Mouse (Mus musculus) liver, embryonic 14.5 days (tissue): Measurements from ENCODE around the gene Sppl3. TPM values are rescaled to one million over a fixed set of nuclear protein-coding genes. Genes with fewer than 3 reads are reported as not detected.
A peak's percentile ranks its signal among the peaks of the same experiment; 100 is the strongest.
"Not testable (repeated sequence)": the region's sequence is repeated elsewhere in the genome, so short reads cannot be mapped to it uniquely, and the experiment has no call there.

ENCODE experiments used
- ATAC-seq: fragments of 200-750 bp; cut with Nextera tagmentation; 2 replicates; pipeline ENCODE4 v1.8.0; 2017; ENCODE audit warnings: moderate number of reproducible peaks, mild to moderate bottlenecking, moderate library complexity; ENCODE audit not compliant: insufficient read depth
- DNase-seq, 3 experiments: peaks; one replicate each; pipeline ENCODE4 v3.0.0-alpha.2; 2012 to 2013; ENCODE audit warnings: low read depth in 3 of 3, low spot score in 3 of 3
- H3K27ac ChIP-seq: fragments of 300-500 bp; sonication (generic); 2 replicates; pipeline ENCODE4 v1.5.1; 2014; ENCODE audit warnings: moderate library complexity, mild to moderate bottlenecking, control low read depth, inconsistent platforms
- H3K27me3 ChIP-seq: fragments of 300-500 bp; sonication (generic); 2 replicates; pipeline ENCODE4 v1.6.1; 2014; ENCODE audit warnings: mild to moderate bottlenecking, low read length, moderate library complexity; ENCODE audit not compliant: control insufficient read depth, insufficient read depth
- H3K36me3 ChIP-seq: fragments of 300-500 bp; sonication (generic); replicated peaks from 2 replicates; pipeline ENCODE4 v1.6.1; 2014; ENCODE audit warnings: low read depth; ENCODE audit not compliant: control insufficient read depth, insufficient read depth
- H3K4me1 ChIP-seq, 2 experiments: fragments of 200-500 bp in 1 of 2; fragments of 300-500 bp in 1 of 2; sonication (generic) in 1 of 2; replicated peaks; 2 replicates each; pipeline ENCODE4 v1.6.1; 2012 to 2014; ENCODE audit warnings: antibody characterized with exemption in 1 of 2, inconsistent platforms in 1 of 2, low read length in 1 of 2; ENCODE audit not compliant: control insufficient read depth in 2 of 2, insufficient read depth in 2 of 2
- H3K4me2 ChIP-seq: fragments of 300-500 bp; sonication (generic); 2 replicates; pipeline ENCODE4 v1.6.1; 2014; ENCODE audit warnings: low read depth, mild to moderate bottlenecking, control low read depth, moderate library complexity
- H3K4me3 ChIP-seq, 2 experiments: fragments of 200-500 bp in 1 of 2; fragments of 300-500 bp in 1 of 2; sonication (generic) in 1 of 2; 2 replicates each; pipeline ENCODE4 v1.5.1; 2012 to 2014; ENCODE audit warnings: low read depth in 2 of 2, low read length in 2 of 2, mild to moderate bottlenecking in 2 of 2, control low read depth in 1 of 2, inconsistent platforms in 1 of 2, moderate library complexity in 1 of 2; ENCODE audit not compliant: insufficient read depth in 1 of 2
- H3K9ac ChIP-seq: fragments of 300-500 bp; sonication (generic); replicated peaks from 2 replicates; pipeline ENCODE4 v1.6.1; 2014; ENCODE audit warnings: mild to moderate bottlenecking, control low read depth, moderate library complexity
- H3K9me3 ChIP-seq: fragments of 300-500 bp; sonication (generic); 2 replicates; pipeline ENCODE4 v1.6.1; 2016; ENCODE audit warnings: low read length, mixed read lengths; ENCODE audit not compliant: control insufficient read depth
- CTCF ChIP-seq: IDR thresholded peaks from 2 replicates; pipeline ENCODE4 v1.5.1; 2016; ENCODE audit warnings: antibody characterized with exemption, low read depth, control low read depth
- EP300 ChIP-seq: IDR thresholded peaks from 2 replicates; pipeline ENCODE4 v1.6.1; 2016; ENCODE audit warnings: antibody characterized with exemption, low read depth
- WGBS: fragments of 180-500 bp; shearing (Covaris S2); extraction: QIAGEN DNeasy Blood & Tissue Kit; methylation state at CpG from one replicate; pipeline ENCODE4 v1.1.7; 2014; ENCODE audit not compliant: insufficient replicate concordance; 5-methylcytosine and 5-hydroxymethylcytosine counted together
- polyA plus RNA-seq, 2 experiments: library from polyadenylated mRNA; depleted of rRNA in 1 of 2; stranded (reverse) in 1 of 2; unstranded in 1 of 2; fragments of >200 nt; fragmentation: Nextera tagmentation in 1 of 2; extraction: Ambion mirVana in 1 of 2; gene quantifications; 2 replicates each; pipeline versions ENCODE4 v1.2.1 to v1.2.3; 2012 to 2014

Gene Sppl3
- polyA plus RNA-seq, 2 experiments, result 5.4 to 17.2 TPM

DNA sequence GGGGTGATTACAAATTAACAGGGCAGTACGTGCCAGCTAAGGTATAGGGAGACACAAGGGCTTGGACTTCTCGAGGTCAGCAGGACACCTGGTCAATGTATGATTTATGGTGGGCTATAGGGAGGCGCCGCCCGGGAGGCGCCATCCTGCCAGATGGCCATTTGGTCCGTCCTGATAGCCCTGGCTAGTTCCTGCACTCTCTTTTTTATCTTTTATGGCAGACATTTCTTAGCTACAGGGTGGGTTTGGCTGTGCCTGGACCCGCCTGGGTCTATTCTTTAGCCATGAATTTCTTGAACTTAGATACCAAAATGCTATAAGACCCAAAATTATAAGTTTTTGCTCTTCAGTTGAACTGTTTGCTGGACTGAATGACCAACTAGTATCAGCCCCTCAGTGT lies 62.4 kb downstream of the Sppl3 start:
- peaks cover 19% of the 10 kb centered on the region for H3K36me3 ChIP-seq
- peak overlapping the region; percentile 68 for H3K9ac ChIP-seq
- WGBS, result 15% methylated on average over 7 of the region's 8 CpGs
- H3K27me3 ChIP-seq, DNase-seq, H3K9me3 ChIP-seq, ATAC-seq: not testable (repeated sequence)
- TF ChIP-seq EP300, result peak; percentile 82
- H3K4me3 ChIP-seq, result peak overlapping the region; percentile 5 to 23; a peak in 2 of 4 replicates
- H3K4me2 ChIP-seq, result peak overlapping the region; percentile 76
- peaks cover 78 to 79% of the 10 kb centered on the region in 2 experiments for H3K4me1 ChIP-seq
- peak overlapping the region; percentile 93 for H3K27ac ChIP-seq

DNA sequence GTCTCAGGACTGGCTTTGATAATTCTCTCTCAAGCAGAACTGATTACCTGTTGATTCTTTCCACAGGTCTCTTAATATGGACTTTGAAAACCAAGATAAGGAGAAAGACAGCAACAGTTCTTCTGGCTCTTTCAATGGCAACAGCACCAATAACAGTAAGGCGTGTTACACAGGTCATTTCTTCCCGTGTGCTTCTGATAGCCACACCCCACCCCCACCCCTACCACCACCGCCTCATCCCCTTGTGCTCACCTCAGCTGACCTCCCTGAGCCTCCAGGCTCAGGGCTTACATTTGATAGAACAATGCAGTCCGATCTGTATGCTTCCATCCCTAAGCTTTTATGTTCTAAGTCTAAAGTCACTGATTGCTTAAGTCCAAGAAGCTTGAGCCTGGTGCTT lies 63.8 kb downstream of the Sppl3 start:
- peak overlapping the region; percentile 26 for H3K4me2 ChIP-seq
- H3K9me3 ChIP-seq, result no peaks in the 10 kb centered on the region
- TF ChIP-seq CTCF (no peak), EP300 (0 out of 2 replicates have a peak, but pooled peaks have one; percentile 18)
- no peak overlapping the region for H3K4me3 ChIP-seq
- H3K27ac ChIP-seq, result peak overlapping the region; percentile 93
- 35% methylated on average over 4 of the region's 4 CpGs for whole genome bisulfite sequencing
- peak overlapping the region; percentile 40 for H3K9ac ChIP-seq
- H3K4me1 ChIP-seq, result peaks cover 63 to 69% of the 10 kb centered on the region in 2 experiments
- DNase-seq, result no peak
- ATAC-seq, result no peak
- H3K27me3 ChIP-seq, result no peaks in the 10 kb centered on the region
- peaks cover 20% of the 10 kb centered on the region for H3K36me3 ChIP-seq

DNA sequence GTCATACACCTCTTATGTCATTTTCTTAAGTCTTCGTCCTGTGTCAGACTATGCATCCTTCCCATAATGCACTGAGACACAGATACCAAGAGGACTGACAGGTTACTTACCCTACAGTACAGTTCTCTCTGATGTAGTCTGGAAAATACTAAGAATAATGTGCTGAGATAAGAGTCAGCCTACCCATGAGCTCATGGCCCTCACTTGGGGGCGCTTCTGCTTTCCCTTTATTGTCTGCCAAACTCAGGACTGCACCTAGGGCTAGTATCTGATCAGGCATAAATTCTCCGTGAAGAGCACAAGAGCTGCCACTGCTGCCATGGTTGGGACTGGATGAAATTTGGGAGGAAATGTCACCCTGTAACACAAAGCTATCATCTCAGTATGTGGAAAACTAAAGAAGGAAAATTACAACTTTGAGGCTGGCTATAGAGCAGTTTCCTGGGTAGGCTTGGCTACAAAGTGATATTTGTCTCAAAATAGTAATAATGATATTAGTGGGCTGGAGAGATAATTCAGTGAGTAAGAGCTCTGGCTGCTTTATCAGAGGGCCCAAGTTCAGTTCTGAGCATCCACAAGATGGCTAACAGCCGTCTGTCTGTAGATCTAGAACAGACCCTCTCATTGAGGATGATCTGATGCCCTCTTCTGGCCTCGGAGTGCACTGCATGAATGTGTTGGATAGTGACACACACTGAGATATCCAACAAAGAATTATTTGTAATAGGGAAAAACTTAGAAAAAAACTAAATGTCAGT lies 65.4 kb downstream of the Sppl3 start:
- peak overlapping the region; percentile 71 for H3K27ac ChIP-seq
- H3K4me2 ChIP-seq, result peak overlapping the region; percentile 0; the same call in 1 of the 2 replicates
- WGBS, result 34% methylated on average over 5 of the region's 5 CpGs
- H3K36me3 ChIP-seq, result peaks cover 22% of the 10 kb centered on the region
- no peak overlapping the region for H3K4me3 ChIP-seq
- H3K27me3 ChIP-seq, result no peaks in the 10 kb centered on the region
- peak in 2 of 3 experiments; percentile 59 to 69 for DNase-seq
- H3K9ac ChIP-seq, result no peak overlapping the region
- H3K9me3 ChIP-seq, result no peaks in the 10 kb centered on the region
- TF ChIP-seq EP300, result peak; percentile 61
- peak; percentile 90 for TF ChIP-seq CTCF
- H3K4me1 ChIP-seq, result peaks cover 52 to 56% of the 10 kb centered on the region in 2 experiments
- peak; percentile 49; the same call in 1 of the 2 replicates for ATAC-seq

DNA sequence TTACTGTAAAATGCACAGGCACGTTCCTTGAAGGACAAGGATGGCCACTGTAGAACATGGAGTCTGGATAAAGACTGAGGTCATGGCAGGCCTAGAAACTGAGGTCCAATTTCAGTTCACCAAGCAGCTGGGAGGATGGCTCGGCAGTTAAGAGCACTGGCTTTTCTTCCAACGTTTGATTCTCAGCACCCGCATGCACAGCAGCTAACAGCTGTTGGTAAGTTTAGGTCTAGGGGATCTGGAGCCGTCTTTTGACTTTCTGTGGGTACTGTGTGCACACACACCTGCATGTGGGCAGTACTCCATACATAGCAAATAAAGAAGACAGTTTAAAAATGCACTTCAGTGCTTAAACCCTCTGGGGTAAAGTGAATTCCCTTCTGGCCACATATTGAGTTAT lies 70.7 kb downstream of the Sppl3 start:
- no peak overlapping the region for H3K27ac ChIP-seq
- no peak overlapping the region; the same call in 1 of the 2 replicates for H3K9ac ChIP-seq
- peaks cover 41% of the 10 kb centered on the region for H3K36me3 ChIP-seq
- no peaks in the 10 kb centered on the region for H3K27me3 ChIP-seq
- TF ChIP-seq CTCF (no peak), EP300 (no peak)
- H3K4me3 ChIP-seq, result no peak overlapping the region
- ATAC-seq (no peak), DNase-seq (no peak)
- H3K4me2 ChIP-seq, result no peak overlapping the region
- WGBS, result 79% methylated on average over 5 of the region's 5 CpGs
- H3K9me3 ChIP-seq, result no peaks in the 10 kb centered on the region
- H3K4me1 ChIP-seq, result peaks cover 6 to 14% of the 10 kb centered on the region in 2 experiments

DNA sequence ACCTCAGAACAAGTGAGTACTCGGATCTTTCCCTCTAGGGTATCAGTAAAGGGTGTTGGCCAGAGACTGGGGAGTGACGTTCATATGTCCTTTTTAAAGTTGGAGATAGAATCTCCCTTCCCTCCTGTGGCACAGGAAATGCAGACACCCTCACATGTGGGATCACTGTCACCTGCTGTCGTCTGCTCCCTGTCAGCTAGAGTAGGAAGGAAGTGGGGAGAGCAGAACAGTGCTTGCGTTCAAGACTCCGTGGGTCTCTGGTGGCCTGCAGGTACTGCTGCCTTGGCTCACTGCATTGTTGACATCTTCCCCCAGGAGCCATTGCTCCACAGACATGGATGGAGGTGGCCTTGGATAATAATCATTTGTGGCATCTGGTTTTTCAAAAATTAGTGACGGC lies 72.6 kb downstream of the Sppl3 start:
- no peak overlapping the region for H3K4me2 ChIP-seq
- no peaks in the 10 kb centered on the region for H3K9me3 ChIP-seq
- H3K4me1 ChIP-seq, result peaks cover 4 to 14% of the 10 kb centered on the region in 2 experiments; a peak in 3 of 4 replicates
- H3K27me3 ChIP-seq, result no peaks in the 10 kb centered on the region
- TF ChIP-seq CTCF (no peak), EP300 (no peak)
- H3K4me3 ChIP-seq, result no peak overlapping the region
- WGBS, result 59% methylated on average over 6 of the region's 6 CpGs
- ATAC-seq, result no peak
- H3K9ac ChIP-seq, result no peak overlapping the region
- H3K27ac ChIP-seq, result no peak overlapping the region
- no peak for DNase-seq
- H3K36me3 ChIP-seq, result peaks cover 50% of the 10 kb centered on the region
